Mouse (Mus musculus) neural tube, embryonic 12.5 days (tissue): ENCODE measurements around the gene Slco2a1. TPM values are rescaled to one million over a fixed set of nuclear protein-coding genes. Genes with fewer than 3 reads are reported as not detected.

Source experiments
- ATAC-seq: fragments of 200-750 bp; cut with Nextera tagmentation; 2 replicates; pipeline ENCODE4 v1.8.0; 2017; ENCODE audit warnings: low read depth, mild to moderate bottlenecking, moderate TSS enrichment, moderate library complexity; ENCODE audit not compliant: low FRiP score
- H3K27ac ChIP-seq: fragments of 300-500 bp; sonication (generic); 2 replicates; pipeline ENCODE4 v1.5.1; 2016
- H3K27me3 ChIP-seq: fragments of 300-500 bp; sonication (generic); replicated peaks from 2 replicates; pipeline ENCODE4 v1.6.1; 2016; ENCODE audit warnings: mild to moderate bottlenecking
- H3K36me3 ChIP-seq: fragments of 300-500 bp; sonication (generic); 2 replicates; pipeline ENCODE4 v1.6.1; 2016; ENCODE audit warnings: mild to moderate bottlenecking
- H3K4me1 ChIP-seq: fragments of 300-500 bp; sonication (generic); 2 replicates; pipeline ENCODE4 v1.6.1; 2016
- H3K4me2 ChIP-seq: fragments of 300-500 bp; sonication (generic); replicated peaks from 2 replicates; pipeline ENCODE4 v1.6.1; 2016; ENCODE audit warnings: mild to moderate bottlenecking
- H3K4me3 ChIP-seq: fragments of 300-500 bp; sonication (generic); 2 replicates; pipeline ENCODE4 v1.5.1; 2016
- H3K9ac ChIP-seq: fragments of 300-500 bp; sonication (generic); 2 replicates; pipeline ENCODE4 v1.6.1; 2016; ENCODE audit warnings: mild to moderate bottlenecking
- H3K9me3 ChIP-seq: fragments of 300-500 bp; sonication (generic); 2 replicates; pipeline ENCODE4 v1.6.1; 2016; ENCODE audit warnings: mild to moderate bottlenecking
- WGBS: fragments of 180-500 bp; shearing (Covaris S2); methylation state at CpG from one replicate; pipeline ENCODE4 v1.1.7; 2016; 5-methylcytosine and 5-hydroxymethylcytosine counted together
- polyA plus RNA-seq: library from polyadenylated mRNA; unstranded; fragments of >200 nt; fragmentation: Nextera tagmentation; extraction: Ambion mirVana; gene quantifications from 2 replicates; pipeline ENCODE4 v1.2.1, GENCODE M21; 2016

The Slco2a1 gene
- polyA plus RNA-seq, 1 experiment from 2014 or later, result 0.86 TPM

DNA sequence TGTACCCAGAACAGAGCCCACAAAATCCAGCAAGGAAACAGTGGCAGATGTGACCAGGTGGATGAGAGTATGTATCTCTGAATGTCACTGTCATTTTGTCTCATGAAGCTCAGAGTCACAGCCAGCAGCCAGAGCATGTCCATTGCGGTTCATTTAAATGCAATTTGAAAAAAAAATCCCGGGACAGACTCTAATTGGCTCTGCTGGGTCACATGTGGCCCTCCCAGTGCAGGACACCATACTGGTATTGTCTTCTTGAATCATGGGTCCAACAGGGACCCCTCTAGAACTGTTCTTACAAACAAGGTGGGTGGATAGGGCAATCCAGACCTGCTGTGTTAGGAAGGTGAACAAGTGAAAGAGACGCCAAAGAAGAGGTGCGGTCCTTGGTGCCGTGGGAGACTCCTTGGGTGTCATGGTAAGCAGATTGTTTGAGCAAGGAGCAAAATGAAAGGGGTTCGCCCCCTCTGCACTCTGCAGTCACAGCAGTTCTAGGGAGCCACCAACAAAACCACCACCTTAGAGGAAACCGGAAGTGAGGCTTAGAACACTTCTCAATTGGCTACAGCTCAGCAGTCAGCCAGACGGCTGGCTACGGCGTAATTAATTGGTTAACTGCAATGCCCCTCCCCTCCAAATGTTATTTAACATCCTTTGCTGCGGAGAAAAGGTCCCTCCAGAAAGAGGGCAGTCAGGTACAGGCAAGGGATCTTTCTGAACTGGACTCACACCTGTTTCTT lies 38.8 kb downstream of the Slco2a1 start:
- H3K4me1 ChIP-seq, result no peaks in the 10 kb centered on the region
- no peaks in the 10 kb centered on the region for H3K36me3 ChIP-seq
- H3K9me3 ChIP-seq, result no peaks in the 10 kb centered on the region
- ATAC-seq, result no peak
- H3K27me3 ChIP-seq, result no peaks in the 10 kb centered on the region; the same call in 1 of the 2 replicates
- H3K4me3 ChIP-seq, result no peak overlapping the region
- 69% methylated on average over 11 of the region's 11 CpGs for WGBS
- no peak overlapping the region for H3K4me2 ChIP-seq
- H3K27ac ChIP-seq, result no peak overlapping the region
- H3K9ac ChIP-seq, result no peak overlapping the region

DNA sequence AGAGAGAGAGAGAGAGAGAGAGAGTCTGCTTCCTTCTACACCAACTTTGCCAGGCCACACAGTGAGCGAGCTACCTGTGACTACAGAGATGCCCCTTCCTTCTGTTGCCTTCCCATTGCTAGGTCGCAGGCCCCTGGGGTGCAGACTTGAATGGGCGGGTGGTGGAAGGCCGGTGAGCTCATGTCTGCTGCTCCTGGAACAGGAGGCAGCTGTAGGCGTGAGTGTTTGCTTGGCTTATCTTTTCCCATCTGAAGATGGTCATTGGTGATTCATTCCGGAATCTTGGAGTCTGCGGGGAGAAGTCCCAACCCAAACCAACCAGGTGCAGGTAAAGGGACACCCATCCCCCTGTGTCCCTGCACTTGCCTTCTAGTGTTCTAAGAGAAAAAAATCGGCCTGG lies 40.5 kb downstream of the Slco2a1 start:
- Histone ChIP-seq H3K4me1 (no peaks in the 10 kb centered on the region), H3K4me2 (no peak overlapping the region), H3K9me3 (no peaks in the 10 kb centered on the region), H3K36me3 (no peaks in the 10 kb centered on the region), H3K9ac (no peak overlapping the region), H3K27ac (no peak overlapping the region), H3K4me3 (no peak overlapping the region), H3K27me3 (no peaks in the 10 kb centered on the region; the same call in 1 of the 2 replicates)
- ATAC-seq, result no peak
- 77% methylated on average over 8 of the region's 8 CpGs for WGBS

DNA sequence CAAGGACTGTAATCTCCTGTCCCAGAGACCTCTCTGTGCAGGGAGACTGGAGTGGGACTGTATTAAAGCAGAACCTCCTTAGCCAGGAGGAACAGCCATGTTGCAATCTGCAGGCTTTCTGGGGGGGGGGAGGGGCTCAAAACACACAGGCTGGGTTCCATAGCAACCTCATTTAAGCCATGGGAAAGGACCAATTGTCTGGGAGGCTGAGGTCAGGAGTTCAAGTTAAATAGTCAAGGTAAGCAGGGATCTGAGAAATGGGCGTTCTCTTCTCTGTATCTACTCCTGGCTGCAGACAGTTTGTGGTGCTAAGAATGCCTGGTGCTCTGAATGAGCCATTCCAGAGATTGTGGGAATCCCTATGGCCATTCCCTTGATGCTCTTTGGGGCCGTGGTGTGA lies 41.5 kb downstream of the Slco2a1 start:
- 77% methylated on average over 2 of the region's 2 CpGs for WGBS
- no peak overlapping the region for H3K4me3 ChIP-seq

DNA sequence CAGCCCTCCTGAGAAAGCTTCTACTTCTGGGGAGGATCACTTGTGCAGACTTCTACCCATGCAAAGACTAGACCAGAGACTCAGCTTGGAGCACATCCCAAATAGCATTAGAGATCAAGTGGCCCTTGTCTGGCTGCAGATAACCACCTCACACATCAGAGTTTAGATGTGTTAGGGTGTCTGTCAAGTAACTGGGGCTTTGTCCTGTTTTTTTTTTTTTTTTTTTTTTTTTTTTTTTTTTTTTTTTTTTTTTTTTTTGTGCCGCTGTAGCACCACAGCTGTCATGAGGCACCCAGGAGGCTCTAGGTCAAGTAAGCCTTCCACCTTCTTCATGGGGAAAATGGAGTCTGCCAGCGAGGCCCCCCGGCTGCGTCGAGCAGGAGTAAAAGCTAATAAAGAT lies 42.7 kb downstream of the Slco2a1 start:
- Histone ChIP-seq H3K36me3 (no peaks in the 10 kb centered on the region), H3K4me2 (no peak overlapping the region), H3K27ac (no peak overlapping the region), H3K9ac (no peak overlapping the region), H3K9me3 (0 out of 2 replicates have a peak, but pooled peaks cover 4% of the 10 kb centered on the region), H3K4me3 (no peak overlapping the region), H3K27me3 (no peaks in the 10 kb centered on the region; the same call in 1 of the 2 replicates), H3K4me1 (no peaks in the 10 kb centered on the region)
- ATAC-seq, result no peak
- 80% methylated on average over 5 of the region's 5 CpGs for WGBS

More for the DNA sequence above, 41.5 kb downstream of the Slco2a1 start:
- ATAC-seq, result no peak
- Histone ChIP-seq H3K36me3 (no peaks in the 10 kb centered on the region), H3K9ac (no peak overlapping the region), H3K4me2 (no peak overlapping the region), H3K27me3 (no peaks in the 10 kb centered on the region; the same call in 1 of the 2 replicates), H3K27ac (no peak overlapping the region), H3K4me1 (no peaks in the 10 kb centered on the region), H3K9me3 (0 out of 2 replicates have a peak, but pooled peaks cover 3% of the 10 kb centered on the region)

DNA sequence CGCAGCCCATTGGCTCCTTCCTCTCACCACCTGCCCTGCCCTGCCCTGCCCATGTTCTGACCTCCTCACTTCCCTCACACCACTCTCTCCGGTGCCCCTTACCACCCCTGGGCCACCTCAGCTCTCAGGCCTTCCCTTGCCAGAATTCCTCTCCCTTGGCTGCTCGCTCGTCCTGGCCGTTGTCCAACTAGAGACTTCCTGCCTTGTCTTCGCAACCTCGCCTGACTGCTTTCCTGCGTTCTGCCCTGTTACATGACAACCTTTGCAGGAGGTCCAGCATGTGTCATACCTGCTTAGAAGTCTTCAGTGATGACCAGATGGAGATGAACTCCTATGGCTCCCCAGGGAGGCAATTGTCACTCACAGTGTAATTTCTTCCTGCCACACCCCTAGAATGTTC lies 43.7 kb downstream of the Slco2a1 start:
- Histone ChIP-seq H3K27ac (no peak overlapping the region), H3K4me3 (no peak overlapping the region), H3K27me3 (no peaks in the 10 kb centered on the region; the same call in 1 of the 2 replicates), H3K9me3 (0 out of 2 replicates have a peak, but pooled peaks cover 4% of the 10 kb centered on the region), H3K4me2 (no peak overlapping the region), H3K9ac (no peak overlapping the region), H3K4me1 (no peaks in the 10 kb centered on the region), H3K36me3 (no peaks in the 10 kb centered on the region)
- no peak for ATAC-seq
- WGBS, result 84% methylated on average over 8 of the region's 8 CpGs

DNA sequence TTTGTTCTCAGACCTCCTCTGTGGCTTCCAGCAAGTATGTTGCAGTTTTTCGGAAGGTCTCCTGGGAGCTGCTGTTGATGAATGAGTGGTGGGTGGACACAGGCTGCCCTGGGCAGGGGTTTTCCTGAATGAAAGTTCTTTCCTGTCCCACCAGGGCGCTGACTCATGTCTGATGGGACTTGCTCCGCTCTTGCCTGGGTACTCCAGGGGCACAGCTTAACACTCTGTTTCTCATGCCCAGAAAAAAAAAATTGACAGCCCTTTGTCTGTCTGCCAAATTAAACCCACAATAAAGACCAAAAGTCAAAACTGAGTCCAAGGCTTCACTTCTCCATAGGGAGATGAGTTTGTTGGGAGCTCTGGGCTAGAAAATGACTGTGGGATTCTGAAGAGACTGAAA lies 44.9 kb downstream of the Slco2a1 start:
- WGBS, result 87% methylated on average over 3 of the region's 3 CpGs
- Histone ChIP-seq H3K9me3 (0 out of 2 replicates have a peak, but pooled peaks cover 4% of the 10 kb centered on the region), H3K4me2 (no peak overlapping the region), H3K27ac (no peak overlapping the region), H3K27me3 (no peaks in the 10 kb centered on the region; the same call in 1 of the 2 replicates), H3K9ac (no peak overlapping the region), H3K36me3 (no peaks in the 10 kb centered on the region), H3K4me3 (no peak overlapping the region), H3K4me1 (no peaks in the 10 kb centered on the region)
- no peak for ATAC-seq

DNA sequence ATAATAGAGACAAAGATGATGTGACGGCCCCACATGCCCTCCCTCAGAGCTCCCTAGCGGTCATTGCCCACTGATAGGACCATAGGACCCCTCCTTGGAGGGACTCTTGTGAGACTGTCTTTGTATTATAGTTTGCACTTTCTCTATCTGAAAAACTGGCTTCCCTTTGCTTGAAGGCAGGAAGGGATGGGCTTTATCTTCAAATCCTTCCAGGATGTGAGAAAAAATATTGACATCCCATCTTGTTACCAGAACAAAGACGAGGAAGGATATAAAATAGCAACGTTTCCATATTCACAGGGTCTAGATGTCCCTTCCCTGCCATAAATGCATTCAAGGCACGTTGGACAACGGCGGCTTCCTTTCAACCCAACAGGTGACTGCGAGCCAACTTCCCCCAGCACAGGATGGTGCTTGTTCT lies 48.5 kb downstream of the Slco2a1 start:
- no peaks in the 10 kb centered on the region for H3K36me3 ChIP-seq
- 86% methylated on average over 8 of the region's 8 CpGs for WGBS

DNA sequence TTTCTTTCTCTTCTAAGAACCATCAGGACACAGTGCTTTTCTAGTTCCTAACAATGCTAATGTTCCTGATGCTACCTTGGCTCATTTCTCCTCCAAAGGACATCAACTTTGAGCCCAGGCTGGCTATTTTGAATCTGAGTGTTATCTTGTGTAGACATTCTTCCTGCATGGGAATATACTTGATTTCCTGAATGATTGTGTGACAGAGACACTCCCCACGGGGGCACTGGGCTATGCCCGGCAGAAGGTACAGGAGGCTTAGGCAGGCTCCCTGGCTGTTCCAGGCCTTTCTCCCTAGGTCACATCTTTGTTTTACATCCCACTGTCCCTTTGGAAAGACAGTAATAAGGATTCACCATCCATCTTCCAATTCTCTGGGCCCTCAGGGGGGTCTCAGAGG lies 49.8 kb downstream of the Slco2a1 start:
- H3K9ac ChIP-seq, result no peak overlapping the region
- H3K4me1 ChIP-seq, result no peaks in the 10 kb centered on the region
- 81% methylated on average over 2 of the region's 2 CpGs for WGBS

More for the DNA sequence above, 48.5 kb downstream of the Slco2a1 start:
- Histone ChIP-seq H3K4me3 (no peak overlapping the region), H3K27ac (no peak overlapping the region), H3K9me3 (0 out of 2 replicates have a peak, but pooled peaks cover 4% of the 10 kb centered on the region), H3K4me1 (no peaks in the 10 kb centered on the region), H3K9ac (no peak overlapping the region), H3K27me3 (no peaks in the 10 kb centered on the region; the same call in 1 of the 2 replicates), H3K4me2 (no peak overlapping the region)
- no peak for ATAC-seq

DNA sequence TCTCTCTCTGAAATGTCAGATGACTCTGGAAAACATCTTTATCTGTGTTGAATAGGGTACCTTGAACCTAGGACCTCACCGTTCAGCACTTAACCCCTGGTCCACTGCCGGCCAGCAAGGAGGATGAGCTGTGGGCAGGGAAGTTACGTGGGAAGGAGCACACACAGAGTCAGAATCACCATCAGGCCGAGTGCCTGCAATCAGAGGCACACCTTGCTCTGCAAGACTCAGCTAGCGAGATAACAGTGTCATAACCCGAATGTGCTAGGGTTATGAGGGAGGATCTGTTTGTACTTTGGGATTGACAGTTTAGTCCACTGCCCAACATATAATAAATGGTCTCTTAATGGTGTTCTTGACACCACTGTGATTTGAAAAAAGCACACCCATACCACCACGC lies 50.2 kb downstream of the Slco2a1 start:
- no peaks in the 10 kb centered on the region for H3K27me3 ChIP-seq
- H3K4me1 ChIP-seq, result no peaks in the 10 kb centered on the region
- H3K9me3 ChIP-seq, result 0 out of 2 replicates have a peak, but pooled peaks cover 4% of the 10 kb centered on the region
- WGBS, result 85% methylated on average over 7 of the region's 7 CpGs
- no peak overlapping the region for H3K4me3 ChIP-seq
- H3K27ac ChIP-seq, result no peak overlapping the region
- H3K9ac ChIP-seq, result no peak overlapping the region
- H3K36me3 ChIP-seq, result no peaks in the 10 kb centered on the region
- H3K4me2 ChIP-seq, result no peak overlapping the region
- no peak for ATAC-seq

More for the DNA sequence above, 49.8 kb downstream of the Slco2a1 start:
- H3K27ac ChIP-seq, result no peak overlapping the region
- no peak for ATAC-seq
- no peaks in the 10 kb centered on the region for H3K27me3 ChIP-seq
- H3K9me3 ChIP-seq, result 0 out of 2 replicates have a peak, but pooled peaks cover 4% of the 10 kb centered on the region
- H3K36me3 ChIP-seq, result no peaks in the 10 kb centered on the region
- H3K4me2 ChIP-seq, result no peak overlapping the region
- no peak overlapping the region for H3K4me3 ChIP-seq

DNA sequence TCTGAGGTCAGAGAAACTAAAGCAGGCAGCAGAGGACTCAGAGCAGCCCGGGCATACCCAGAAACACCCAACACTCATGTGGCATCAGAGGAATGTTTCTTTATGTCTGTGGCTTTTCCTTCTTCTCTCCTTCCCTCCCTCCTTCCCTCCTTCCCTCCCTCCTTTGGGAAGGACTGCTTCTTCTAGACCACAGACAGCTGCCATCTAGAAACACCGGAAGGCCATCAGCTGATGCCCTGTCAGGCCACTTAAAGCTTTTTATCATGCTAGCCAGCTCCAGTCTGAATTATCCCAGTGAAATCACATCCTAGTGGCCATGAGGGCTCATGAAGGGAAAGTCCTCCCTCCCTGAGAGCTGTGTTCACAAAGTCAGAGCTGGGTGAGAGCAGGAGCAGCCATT lies 52.1 kb downstream of the Slco2a1 start:
- H3K36me3 ChIP-seq, result no peaks in the 10 kb centered on the region
- H3K9ac ChIP-seq, result no peak overlapping the region
- H3K4me3 ChIP-seq, result no peak overlapping the region
- no peak overlapping the region for H3K27ac ChIP-seq
- H3K4me2 ChIP-seq, result no peak overlapping the region
- no peaks in the 10 kb centered on the region for H3K9me3 ChIP-seq
- 94% methylated on average over 2 of the region's 2 CpGs for WGBS
- no peaks in the 10 kb centered on the region for H3K27me3 ChIP-seq
- ATAC-seq, result no peak
- H3K4me1 ChIP-seq, result no peaks in the 10 kb centered on the region

DNA sequence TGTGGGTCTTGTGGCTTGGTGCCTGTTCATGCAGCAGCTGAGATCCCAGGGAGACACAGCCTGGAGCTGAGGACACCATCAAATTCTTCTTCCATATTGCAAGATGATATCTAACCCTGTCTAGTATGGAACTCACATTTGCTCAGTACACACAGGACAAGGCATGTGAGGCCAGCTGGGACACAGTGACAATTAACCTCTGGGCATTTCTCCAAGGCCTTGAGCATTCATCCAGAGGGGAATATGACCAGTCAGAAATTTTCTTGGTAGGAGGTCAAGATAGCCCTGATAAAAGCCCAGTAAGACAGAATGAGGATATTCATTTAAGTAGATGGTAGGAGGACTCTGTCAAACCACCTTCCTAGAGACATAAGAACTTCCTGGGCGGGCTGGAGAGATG lies 56.9 kb downstream of the Slco2a1 start:
- Histone ChIP-seq H3K27me3 (no peaks in the 10 kb centered on the region), H3K9ac (no peak overlapping the region), H3K36me3 (no peaks in the 10 kb centered on the region), H3K4me1 (no peaks in the 10 kb centered on the region), H3K4me3 (no peak overlapping the region), H3K9me3 (no peaks in the 10 kb centered on the region), H3K4me2 (no peak overlapping the region), H3K27ac (no peak overlapping the region)
- ATAC-seq, result no peak
- 60% methylated on average over 1 of the region's 1 CpGs for WGBS

DNA sequence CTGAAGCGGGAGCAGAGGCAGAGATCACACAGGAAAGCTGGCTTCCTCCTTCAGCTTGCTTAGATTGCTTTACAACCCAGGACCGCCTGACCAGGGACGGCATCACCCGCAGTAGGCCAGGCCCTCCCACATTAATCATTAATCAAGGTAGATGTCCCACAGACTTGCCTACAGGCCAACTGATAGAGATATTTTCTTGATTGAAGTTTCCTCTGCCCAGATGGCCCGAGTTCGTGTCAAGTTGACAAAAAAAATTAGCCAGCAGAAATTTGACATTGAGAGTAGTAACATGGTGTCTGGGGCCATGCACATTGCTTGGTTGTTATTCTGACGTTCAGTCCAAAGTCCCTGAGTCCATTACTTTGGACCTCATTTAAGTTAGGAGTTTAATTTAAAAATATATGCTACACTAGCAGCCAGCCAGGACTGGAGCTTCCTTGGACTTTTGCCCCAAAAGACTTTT lies 60.6 kb downstream of the Slco2a1 start:
- H3K4me2 ChIP-seq, result no peak overlapping the region
- 58% methylated on average over 7 of the region's 7 CpGs for WGBS
- ATAC-seq, result no peak
- H3K36me3 ChIP-seq, result no peaks in the 10 kb centered on the region
- H3K9ac ChIP-seq, result no peak overlapping the region
- H3K4me1 ChIP-seq, result no peaks in the 10 kb centered on the region
- H3K27ac ChIP-seq, result no peak overlapping the region
- H3K27me3 ChIP-seq, result no peaks in the 10 kb centered on the region
- no peaks in the 10 kb centered on the region for H3K9me3 ChIP-seq
- no peak overlapping the region for H3K4me3 ChIP-seq

DNA sequence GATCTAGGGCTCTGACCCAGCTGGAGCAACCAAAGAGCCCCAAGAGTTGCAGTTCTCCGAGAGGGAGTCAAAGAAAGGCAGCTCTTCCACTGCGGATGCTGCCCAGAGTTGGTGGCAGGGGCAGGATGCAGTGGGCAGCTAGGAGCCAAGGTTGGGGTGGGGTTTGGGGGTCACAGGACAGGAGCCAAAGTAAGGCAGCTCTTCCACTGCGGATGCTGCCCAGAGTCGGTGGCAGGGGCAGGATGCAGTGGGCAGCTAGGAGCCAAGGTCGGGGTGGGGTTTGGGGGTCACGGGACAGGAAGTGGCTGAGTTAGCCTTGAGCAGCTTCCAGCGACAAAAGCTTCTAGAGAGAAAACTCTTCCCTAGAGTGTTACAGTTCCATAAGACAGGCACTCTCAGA lies 65.3 kb downstream of the Slco2a1 start:
- Histone ChIP-seq H3K4me3 (no peak overlapping the region), H3K4me2 (no peak overlapping the region), H3K36me3 (no peaks in the 10 kb centered on the region), H3K4me1 (no peaks in the 10 kb centered on the region), H3K9me3 (no peaks in the 10 kb centered on the region), H3K27ac (no peak overlapping the region), H3K9ac (no peak overlapping the region), H3K27me3 (no peaks in the 10 kb centered on the region)
- 77% methylated on average over 7 of the region's 7 CpGs for WGBS
- no peak for ATAC-seq
